Mouse (Mus musculus) hindbrain, embryonic 16.5 days (tissue): Measurements from ENCODE around the gene Rbm18. TPM values are rescaled to one million over a fixed set of nuclear protein-coding genes. Genes with fewer than 3 reads are reported as not detected.

Experiments used
- polyA plus RNA-seq: library from polyadenylated mRNA; unstranded; fragments of >200 nt; fragmentation: Nextera tagmentation; extraction: Ambion mirVana; gene quantifications from 2 replicates; pipeline ENCODE4 v1.2.1, GENCODE M21; 2015

The Rbm18 gene
- polyA plus RNA-seq, 1 experiment from 2014 or later, result 114 TPM

Other genes starting within 250 kb of the Rbm18 start
- 2.6 and 4.7 TPM in 2 replicates for gene Ttll11, start 156.9 kb downstream of the Rbm18 start, polyA plus RNA-seq
- 346 and 375 TPM in 2 replicates for gene Ndufa8, start 87.4 kb downstream of the Rbm18 start, polyA plus RNA-seq
- gene Morn5, start 87.3 kb downstream of the Rbm18 start, polyA plus RNA-seq, result 4.1 and 4.6 TPM in 2 replicates
- gene Lhx6, start 31.4 kb downstream of the Rbm18 start, polyA plus RNA-seq, result 0.48 and 3.4 TPM in 2 replicates
- gene Mrrf, start 384 bp downstream of the Rbm18 start, polyA plus RNA-seq, result 26.6 and 26.7 TPM in 2 replicates
- gene Ptgs1, start 93.7 kb upstream of the Rbm18 start, polyA plus RNA-seq, result 6.6 and 6.8 TPM in 2 replicates
- gene Olfr338, start 236.7 kb upstream of the Rbm18 start, polyA plus RNA-seq, result not detected in 2 replicates